Mouse (Mus musculus): ENCODE data around the gene Svs2. TPM values are rescaled to one million over a fixed set of nuclear protein-coding genes. Genes with fewer than 3 reads are reported as not detected.

Gene Svs2
- polyA plus RNA-seq, 1 experiment from 2014 or later = not detected

- H3K4me1 ChIP-seq = no peaks in the 10 kb centered on the region
- no peak overlapping the region for H3K4me2 ChIP-seq
- WGBS = 68% methylated on average over 5 of the region's 5 CpGs
- ATAC-seq (ENCODE audit: borderline replicate concordance, extremely low read depth, low FRiP score, low TSS enrichment) = no peak
- H3K9ac ChIP-seq = no peak overlapping the region
- no peaks in the 10 kb centered on the region for H3K36me3 ChIP-seq
- no peaks in the 10 kb centered on the region for H3K27me3 ChIP-seq
- H3K9me3 ChIP-seq = no peaks in the 10 kb centered on the region
- no peak overlapping the region for H3K4me3 ChIP-seq
- H3K27ac ChIP-seq = no peak overlapping the region
Measured at GRCm38 (mm10) chr2:164196700-164196990, 41.6 kb downstream of the Svs2 start.

- Histone ChIP-seq H3K4me3 (no peak overlapping the region), H3K9me3 (no peaks in the 10 kb centered on the region), H3K27me3 (no peaks in the 10 kb centered on the region), H3K4me2 (no peak overlapping the region), H3K4me1 (no peaks in the 10 kb centered on the region), H3K9ac (no peak overlapping the region), H3K36me3 (no peaks in the 10 kb centered on the region), H3K27ac (no peak overlapping the region)
- ATAC-seq (ENCODE audit: borderline replicate concordance, extremely low read depth, low FRiP score, low TSS enrichment) = no peak
- 83% methylated on average over 5 of the region's 5 CpGs for WGBS
Measured at GRCm38 (mm10) chr2:164195971-164196699, 42.1 kb downstream of the Svs2 start.

- Histone ChIP-seq H3K36me3 (no peaks in the 10 kb centered on the region), H3K27me3 (no peaks in the 10 kb centered on the region), H3K9ac (no peak overlapping the region), H3K9me3 (no peaks in the 10 kb centered on the region), H3K4me3 (no peak overlapping the region), H3K4me1 (no peaks in the 10 kb centered on the region), H3K27ac (no peak overlapping the region), H3K4me2 (no peak overlapping the region)
- ATAC-seq (ENCODE audit: borderline replicate concordance, extremely low read depth, low FRiP score, low TSS enrichment) = no peak
- WGBS = 66% methylated on average over 5 of the region's 5 CpGs
Measured at GRCm38 (mm10) chr2:164194959-164195630, 43.2 kb downstream of the Svs2 start.

- Histone ChIP-seq H3K4me1 (no peaks in the 10 kb centered on the region), H3K36me3 (no peaks in the 10 kb centered on the region), H3K27ac (no peak overlapping the region), H3K9ac (no peak overlapping the region), H3K4me3 (no peak overlapping the region), H3K4me2 (no peak overlapping the region), H3K27me3 (no peaks in the 10 kb centered on the region), H3K9me3 (no peaks in the 10 kb centered on the region)
- no peak for ATAC-seq (ENCODE audit: borderline replicate concordance, extremely low read depth, low FRiP score, low TSS enrichment)
Measured at GRCm38 (mm10) chr2:164192279-164192678, 46.0 kb downstream of the Svs2 start.

GRCm38 (mm10) chr2:164190576-164190975 is 47.7 kb downstream of the Svs2 start, which contains the start of gene Wfdc12:
Wfdc12 (minus strand) TSS chr2:164190608.
- ATAC-seq (ENCODE audit: borderline replicate concordance, extremely low read depth, low FRiP score, low TSS enrichment) = no peak
- Histone ChIP-seq H3K4me1 (no peaks in the 10 kb centered on the region), H3K36me3 (no peaks in the 10 kb centered on the region), H3K27ac (no peak within 1 kb of the TSS), H3K4me2 (no peak within 1 kb of the TSS), H3K9me3 (no peaks in the 10 kb centered on the region), H3K27me3 (no peaks in the 10 kb centered on the region), H3K4me3 (no peak within 1 kb of the TSS), H3K9ac (no peak within 1 kb of the TSS)
- 80% methylated on average over 6 of the region's 6 CpGs for WGBS

- no peak for ATAC-seq (ENCODE audit: borderline replicate concordance, extremely low read depth, low FRiP score, low TSS enrichment)
- Histone ChIP-seq H3K27ac (no peak overlapping the region), H3K9ac (no peak overlapping the region), H3K9me3 (no peaks in the 10 kb centered on the region), H3K4me3 (no peak overlapping the region), H3K4me1 (no peaks in the 10 kb centered on the region; the same call in 1 of the 2 replicates), H3K36me3 (no peaks in the 10 kb centered on the region), H3K4me2 (no peak overlapping the region), H3K27me3 (no peaks in the 10 kb centered on the region)
- 21% methylated on average over 5 of the region's 5 CpGs for WGBS
Measured at GRCm38 (mm10) chr2:164188722-164189121, 49.5 kb downstream of the Svs2 start.

Other genes starting within 250 kb of the Svs2 start
- gene Ywhab, start 243.5 kb downstream of the Svs2 start, polyA plus RNA-seq (2015; fragmentation: Nextera tagmentation; extraction: Ambion mirVana) = 329 and 333 TPM in 2 replicates
- gene Pabpc1l, start 213.0 kb downstream of the Svs2 start, polyA plus RNA-seq (2015; fragmentation: Nextera tagmentation; extraction: Ambion mirVana) = 1.2 TPM in 2 replicates
- gene Stk4, start 168.1 kb downstream of the Svs2 start, polyA plus RNA-seq (2015; fragmentation: Nextera tagmentation; extraction: Ambion mirVana) = 20.3 and 23.2 TPM in 2 replicates
- 52.3 and 53.0 TPM in 2 replicates for gene Tomm34, start 167.3 kb downstream of the Svs2 start, polyA plus RNA-seq (2015; fragmentation: Nextera tagmentation; extraction: Ambion mirVana)
- not detected in 2 replicates for gene Kcns1, start 67.4 kb downstream of the Svs2 start, polyA plus RNA-seq (2015; fragmentation: Nextera tagmentation; extraction: Ambion mirVana)
- gene Wfdc5, start 55.7 kb downstream of the Svs2 start, polyA plus RNA-seq (2015; fragmentation: Nextera tagmentation; extraction: Ambion mirVana) = not detected in 2 replicates
- gene Wfdc12, start 47.9 kb downstream of the Svs2 start, polyA plus RNA-seq (2015; fragmentation: Nextera tagmentation; extraction: Ambion mirVana) = not detected in 2 replicates
- not detected in 2 replicates for gene Wfdc15a, start 38.3 kb downstream of the Svs2 start, polyA plus RNA-seq (2015; fragmentation: Nextera tagmentation; extraction: Ambion mirVana)
- gene Wfdc15b, start 16.8 kb downstream of the Svs2 start, polyA plus RNA-seq (2015; fragmentation: Nextera tagmentation; extraction: Ambion mirVana) = 0.45 TPM in 1 of 2 replicates, not detected in the other
- not detected in 2 replicates for gene Svs3b, start 18.2 kb upstream of the Svs2 start, polyA plus RNA-seq (2015; fragmentation: Nextera tagmentation; extraction: Ambion mirVana)
- not detected in 2 replicates for gene Svs4, start 40.0 kb upstream of the Svs2 start, polyA plus RNA-seq (2015; fragmentation: Nextera tagmentation; extraction: Ambion mirVana)
- not detected in 2 replicates for gene Svs3a, start 50.8 kb upstream of the Svs2 start, polyA plus RNA-seq (2015; fragmentation: Nextera tagmentation; extraction: Ambion mirVana)
- gene Svs6, start 78.3 kb upstream of the Svs2 start, polyA plus RNA-seq (2015; fragmentation: Nextera tagmentation; extraction: Ambion mirVana) = not detected in 2 replicates
- not detected in 2 replicates for gene Svs5, start 94.3 kb upstream of the Svs2 start, polyA plus RNA-seq (2015; fragmentation: Nextera tagmentation; extraction: Ambion mirVana)
- gene Slpi, start 150.6 kb upstream of the Svs2 start, polyA plus RNA-seq (2015; fragmentation: Nextera tagmentation; extraction: Ambion mirVana) = 1.4 and 1.6 TPM in 2 replicates
- gene Rbpjl, start 164.7 kb upstream of the Svs2 start, polyA plus RNA-seq (2015; fragmentation: Nextera tagmentation; extraction: Ambion mirVana) = 9.4 and 10.7 TPM in 2 replicates
- gene Matn4, start 166.7 kb upstream of the Svs2 start, polyA plus RNA-seq (2015; fragmentation: Nextera tagmentation; extraction: Ambion mirVana) = 41.3 and 42.7 TPM in 2 replicates
- 161 and 178 TPM in 2 replicates for gene Sdc4, start 205.4 kb upstream of the Svs2 start, polyA plus RNA-seq (2015; fragmentation: Nextera tagmentation; extraction: Ambion mirVana)
- gene Sys1, start 218.5 kb upstream of the Svs2 start, polyA plus RNA-seq (2015; fragmentation: Nextera tagmentation; extraction: Ambion mirVana) = 65.8 and 69.0 TPM in 2 replicates
- gene Gm20458, start 222.5 kb upstream of the Svs2 start, polyA plus RNA-seq (2015; fragmentation: Nextera tagmentation; extraction: Ambion mirVana) = 17.1 and 17.6 TPM in 2 replicates
- not detected in 2 replicates for gene Trp53tg5, start 235.3 kb upstream of the Svs2 start, polyA plus RNA-seq (2015; fragmentation: Nextera tagmentation; extraction: Ambion mirVana)
- gene Dbndd2, start 247.6 kb upstream of the Svs2 start, polyA plus RNA-seq (2015; fragmentation: Nextera tagmentation; extraction: Ambion mirVana) = 8.8 and 10.1 TPM in 2 replicates